Mouse (Mus musculus) midbrain, embryonic 12.5 days (tissue): Measurements from ENCODE around the gene Cdc6. TPM values are rescaled to one million over a fixed set of nuclear protein-coding genes. Genes with fewer than 3 reads are reported as not detected.

Experiments
- ATAC-seq: fragments of 200-750 bp; cut with Nextera tagmentation; 2 replicates; pipeline ENCODE4 v1.8.0; 2017; ENCODE audit warnings: low read depth, moderate TSS enrichment, moderate library complexity; ENCODE audit not compliant: low FRiP score
- H3K27ac ChIP-seq: fragments of 300-500 bp; sonication (generic); replicated peaks from 2 replicates; pipeline ENCODE4 v1.5.1; 2016; ENCODE audit warnings: mild to moderate bottlenecking
- H3K27me3 ChIP-seq: fragments of 300-500 bp; sonication (generic); 2 replicates; pipeline ENCODE4 v1.6.1; 2016; ENCODE audit warnings: mild to moderate bottlenecking
- H3K36me3 ChIP-seq: fragments of 300-500 bp; sonication (generic); 2 replicates; pipeline ENCODE4 v1.6.1; 2016
- H3K4me1 ChIP-seq: fragments of 300-500 bp; sonication (generic); 2 replicates; pipeline ENCODE4 v1.6.1; 2016
- H3K4me2 ChIP-seq: fragments of 300-500 bp; sonication (generic); replicated peaks from 2 replicates; pipeline ENCODE4 v1.6.1; 2016; ENCODE audit warnings: mild to moderate bottlenecking, moderate library complexity
- H3K4me3 ChIP-seq: fragments of 300-500 bp; sonication (generic); 2 replicates; pipeline ENCODE4 v1.5.1; 2016; ENCODE audit warnings: mild to moderate bottlenecking
- H3K9ac ChIP-seq: fragments of 300-500 bp; sonication (generic); replicated peaks from 2 replicates; pipeline ENCODE4 v1.6.1; 2016; ENCODE audit warnings: mild to moderate bottlenecking, moderate library complexity
- H3K9me3 ChIP-seq: fragments of 300-500 bp; sonication (generic); 2 replicates; pipeline ENCODE4 v1.6.1; 2016; ENCODE audit warnings: mild to moderate bottlenecking
- WGBS: fragments of 180-500 bp; shearing (Covaris S2); methylation state at CpG from one replicate; pipeline ENCODE4 v1.1.7; 2016; 5-methylcytosine and 5-hydroxymethylcytosine counted together
- polyA plus RNA-seq: library from polyadenylated mRNA; unstranded; fragments of >200 nt; fragmentation: Nextera tagmentation; extraction: Ambion mirVana; gene quantifications from 2 replicates; pipeline ENCODE4 v1.2.1, GENCODE M21; 2016

Gene Cdc6
- polyA plus RNA-seq, 1 experiment from 2014 or later = 28.3 TPM

DNA sequence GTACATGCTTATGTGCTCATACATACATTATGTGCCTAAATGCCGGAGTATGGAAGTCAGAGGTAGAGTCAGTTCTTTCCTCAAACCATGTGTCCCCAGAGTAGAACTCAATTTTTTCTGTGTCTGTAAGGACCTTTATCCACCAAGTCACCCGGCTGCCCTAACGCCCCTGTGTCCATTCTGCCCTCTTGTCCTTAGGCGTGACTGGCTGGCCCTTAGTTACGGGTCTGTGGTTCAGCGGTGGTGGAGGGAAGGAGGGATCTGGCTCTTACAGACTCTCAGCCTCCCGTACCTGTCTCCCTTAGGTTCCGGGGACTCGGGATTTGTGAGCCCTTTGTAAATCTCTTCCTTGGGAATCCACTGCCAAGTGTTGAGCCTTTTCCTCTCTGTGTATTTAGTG, 30.6 kb upstream of the Cdc6 start:
- no peak overlapping the region for H3K4me2 ChIP-seq
- WGBS = 70% methylated on average over 9 of the region's 9 CpGs
- no peak for ATAC-seq
- no peak overlapping the region for H3K9ac ChIP-seq
- H3K36me3 ChIP-seq = peaks cover 20% of the 10 kb centered on the region
- no peak overlapping the region for H3K27ac ChIP-seq
- H3K4me3 ChIP-seq = no peak overlapping the region
- 0 out of 2 replicates have a peak, but pooled peaks cover 2% of the 10 kb centered on the region for H3K4me1 ChIP-seq
- H3K27me3 ChIP-seq = no peaks in the 10 kb centered on the region
- H3K9me3 ChIP-seq = no peaks in the 10 kb centered on the region

- no peak overlapping the region for H3K4me3 ChIP-seq
- H3K27ac ChIP-seq = no peak overlapping the region
- peaks cover 6% of the 10 kb centered on the region; the same call in 1 of the 2 replicates for H3K4me1 ChIP-seq
- no peaks in the 10 kb centered on the region for H3K27me3 ChIP-seq
- peaks cover 81% of the 10 kb centered on the region for H3K36me3 ChIP-seq
- no peak for ATAC-seq
- WGBS = 98% methylated on average over 3 of the region's 3 CpGs
- no peak overlapping the region for H3K4me2 ChIP-seq
- no peaks in the 10 kb centered on the region for H3K9me3 ChIP-seq
- H3K9ac ChIP-seq = no peak overlapping the region
Measured at GRCm38 (mm10) chr11:98887703-98888102, 19.9 kb upstream of the Cdc6 start.

- peaks cover 95% of the 10 kb centered on the region for H3K36me3 ChIP-seq
- ATAC-seq = no peak
- WGBS = 98% methylated on average over 4 of the region's 4 CpGs
Measured at GRCm38 (mm10) chr11:98889077-98889476, 18.5 kb upstream of the Cdc6 start.

GRCm38 (mm10) chr11:98889977-98890376, 17.6 kb upstream of the Cdc6 start:
- Histone ChIP-seq H3K9ac (no peak overlapping the region), H3K36me3 (peaks cover 94% of the 10 kb centered on the region), H3K9me3 (0 out of 2 replicates have a peak, but pooled peaks cover 3% of the 10 kb centered on the region), H3K27ac (no peak overlapping the region), H3K4me3 (no peak overlapping the region), H3K27me3 (no peaks in the 10 kb centered on the region), H3K4me2 (no peak overlapping the region), H3K4me1 (peaks cover 6% of the 10 kb centered on the region; the same call in 1 of the 2 replicates)
- 96% methylated on average over 5 of the region's 5 CpGs for WGBS
- no peak for ATAC-seq

More at GRCm38 (mm10) chr11:98889077-98889476, 18.5 kb upstream of the Cdc6 start:
- Histone ChIP-seq H3K4me1 (peaks cover 6% of the 10 kb centered on the region; the same call in 1 of the 2 replicates), H3K4me2 (no peak overlapping the region), H3K27me3 (no peaks in the 10 kb centered on the region), H3K27ac (no peak overlapping the region), H3K9me3 (0 out of 2 replicates have a peak, but pooled peaks cover 3% of the 10 kb centered on the region), H3K9ac (no peak overlapping the region), H3K4me3 (no peak overlapping the region)

DNA sequence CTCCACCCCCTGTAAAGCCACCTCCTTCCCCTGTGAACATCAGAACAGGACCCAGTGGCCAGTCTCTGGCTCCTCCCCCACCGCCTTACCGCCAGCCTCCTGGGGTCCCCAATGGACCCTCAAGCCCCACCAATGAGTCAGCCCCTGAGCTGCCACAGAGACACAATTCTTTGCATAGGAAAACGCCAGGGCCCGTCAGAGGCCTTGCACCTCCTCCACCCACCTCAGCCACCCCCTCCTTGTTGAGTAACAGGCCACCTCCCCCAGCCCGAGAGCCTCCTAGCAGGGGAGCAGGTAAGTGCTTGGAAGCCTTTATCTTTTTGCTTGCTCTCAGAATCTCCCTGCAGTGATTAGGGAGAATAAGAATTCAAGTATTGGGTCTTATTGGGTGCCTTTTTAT, 15.2 kb upstream of the Cdc6 start:
- 48% methylated on average over 5 of the region's 5 CpGs for WGBS
- H3K4me3 ChIP-seq = no peak overlapping the region
- peaks cover 6% of the 10 kb centered on the region; the same call in 1 of the 2 replicates for H3K4me1 ChIP-seq
- H3K27me3 ChIP-seq = no peaks in the 10 kb centered on the region
- 0 out of 2 replicates have a peak, but pooled peaks cover 3% of the 10 kb centered on the region for H3K9me3 ChIP-seq
- peaks cover 93% of the 10 kb centered on the region for H3K36me3 ChIP-seq
- H3K27ac ChIP-seq = no peak overlapping the region
- no peak overlapping the region for H3K9ac ChIP-seq
- ATAC-seq = no peak
- no peak overlapping the region for H3K4me2 ChIP-seq

DNA sequence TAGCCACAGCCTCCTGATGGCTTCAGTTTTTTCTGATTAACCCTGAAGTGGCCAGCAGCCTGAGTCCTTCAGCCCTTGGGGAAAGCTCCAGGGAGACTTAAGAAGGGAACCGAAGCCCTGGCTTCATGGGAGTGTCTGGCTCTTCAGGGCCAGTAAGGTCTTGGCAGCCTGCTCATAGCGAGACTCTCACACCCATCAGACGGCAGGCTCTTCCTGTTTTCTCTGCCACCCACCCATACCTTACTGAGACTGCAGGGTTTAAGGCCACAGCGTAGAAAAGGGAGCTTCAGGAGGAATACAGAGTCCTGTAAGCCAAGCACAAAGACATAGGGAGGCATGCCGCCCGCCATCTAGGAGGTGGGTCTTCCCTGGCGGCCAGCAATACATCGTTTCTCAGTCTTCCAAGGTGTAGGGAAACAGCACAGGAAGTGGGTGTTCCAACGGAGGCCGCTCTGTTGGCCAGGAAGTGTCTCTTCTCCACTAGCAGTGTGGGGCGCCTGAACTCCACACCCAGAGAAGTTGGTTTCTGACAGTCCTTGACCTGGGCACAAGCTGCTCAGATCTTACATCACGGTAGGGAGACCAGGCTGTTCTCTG, 7.0 kb upstream of the Cdc6 start:
- no peaks in the 10 kb centered on the region for H3K9me3 ChIP-seq
- peaks cover 16% of the 10 kb centered on the region for H3K4me1 ChIP-seq
- H3K4me2 ChIP-seq = no peak overlapping the region
- no peak overlapping the region for H3K4me3 ChIP-seq
- H3K27me3 ChIP-seq = no peaks in the 10 kb centered on the region
- no peak overlapping the region for H3K9ac ChIP-seq
- no peak for ATAC-seq
- H3K36me3 ChIP-seq = peaks cover 70% of the 10 kb centered on the region
- 92% methylated on average over 12 of the region's 12 CpGs for WGBS
- no peak overlapping the region for H3K27ac ChIP-seq

DNA sequence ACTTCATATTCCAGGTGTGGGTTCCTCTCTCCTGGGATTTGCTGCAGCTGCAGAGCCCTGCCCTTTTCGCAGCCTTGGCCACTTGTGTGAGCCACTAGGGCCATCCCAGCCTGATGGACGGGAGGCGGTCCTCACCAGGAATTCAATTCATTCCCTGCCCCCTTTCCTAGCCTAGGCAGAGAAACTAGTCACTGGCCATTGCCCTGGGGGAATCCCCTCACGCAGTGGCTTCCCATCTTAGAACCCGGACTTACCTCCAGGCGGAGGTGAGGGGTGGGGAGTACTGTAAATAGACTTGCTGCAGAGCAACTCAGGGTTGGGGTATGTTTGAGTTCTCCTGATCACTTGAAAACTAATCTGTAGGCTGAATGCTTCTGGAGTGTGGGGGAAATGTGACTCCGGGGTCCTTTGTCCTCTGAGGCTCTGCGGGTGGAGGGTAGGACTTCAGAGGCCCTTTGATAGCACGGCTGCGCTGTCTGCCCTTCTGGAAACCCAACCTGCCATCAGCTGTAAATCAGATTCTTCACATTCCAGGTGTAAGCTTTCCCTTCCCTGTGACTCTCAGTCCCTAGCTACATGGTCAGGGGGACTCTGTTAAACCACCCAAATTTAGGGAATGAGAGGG, 4.9 kb upstream of the Cdc6 start:
- 3% methylated on average over 10 of the region's 10 CpGs for WGBS
- Histone ChIP-seq H3K4me1 (peaks cover 16% of the 10 kb centered on the region), H3K27ac (peak overlapping the region; percentile 58), H3K4me3 (no peak overlapping the region), H3K9me3 (no peaks in the 10 kb centered on the region), H3K27me3 (no peaks in the 10 kb centered on the region), H3K36me3 (peaks cover 49% of the 10 kb centered on the region), H3K4me2 (0 out of 2 replicates have a peak overlapping the region, but pooled peaks have one; percentile 16), H3K9ac (0 out of 2 replicates have a peak overlapping the region, but pooled peaks have one; percentile 0)
- no peak for ATAC-seq

- peaks cover 35% of the 10 kb centered on the region for H3K36me3 ChIP-seq
- no peak overlapping the region for H3K4me3 ChIP-seq
- WGBS = 93% methylated on average over 2 of the region's 2 CpGs
- no peaks in the 10 kb centered on the region for H3K27me3 ChIP-seq
- no peaks in the 10 kb centered on the region for H3K9me3 ChIP-seq
- H3K27ac ChIP-seq = no peak overlapping the region
- no peak for ATAC-seq
- peaks cover 35% of the 10 kb centered on the region for H3K4me1 ChIP-seq
- H3K4me2 ChIP-seq = no peak overlapping the region
- H3K9ac ChIP-seq = no peak overlapping the region
Measured at GRCm38 (mm10) chr11:98904577-98904976, 3.0 kb upstream of the Cdc6 start.

DNA sequence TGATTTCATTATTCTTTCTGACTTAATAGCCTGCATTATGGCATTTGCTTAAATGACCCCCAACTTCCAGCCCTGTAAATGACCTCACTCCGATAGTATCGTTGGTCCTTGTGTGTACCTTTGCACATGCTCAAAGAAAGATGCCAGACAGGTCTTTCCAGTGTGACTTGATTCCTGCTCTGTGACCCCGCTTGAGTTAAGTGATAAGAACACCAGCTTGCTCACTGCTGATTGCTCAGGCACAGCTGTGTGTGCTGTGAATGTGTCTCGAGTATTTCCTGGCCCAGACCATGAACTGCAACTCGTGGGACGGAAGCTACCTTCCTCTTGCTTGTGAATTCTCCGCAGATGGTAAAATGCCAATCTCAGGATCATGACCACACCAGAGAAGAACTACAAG, 2.6 kb upstream of the Cdc6 start:
- Histone ChIP-seq H3K4me2 (no peak overlapping the region), H3K4me3 (no peak overlapping the region), H3K36me3 (peaks cover 32% of the 10 kb centered on the region), H3K4me1 (peaks cover 39% of the 10 kb centered on the region), H3K9me3 (no peaks in the 10 kb centered on the region), H3K27ac (no peak overlapping the region), H3K27me3 (no peaks in the 10 kb centered on the region), H3K9ac (no peak overlapping the region)
- no peak for ATAC-seq
- WGBS = 87% methylated on average over 7 of the region's 7 CpGs

DNA sequence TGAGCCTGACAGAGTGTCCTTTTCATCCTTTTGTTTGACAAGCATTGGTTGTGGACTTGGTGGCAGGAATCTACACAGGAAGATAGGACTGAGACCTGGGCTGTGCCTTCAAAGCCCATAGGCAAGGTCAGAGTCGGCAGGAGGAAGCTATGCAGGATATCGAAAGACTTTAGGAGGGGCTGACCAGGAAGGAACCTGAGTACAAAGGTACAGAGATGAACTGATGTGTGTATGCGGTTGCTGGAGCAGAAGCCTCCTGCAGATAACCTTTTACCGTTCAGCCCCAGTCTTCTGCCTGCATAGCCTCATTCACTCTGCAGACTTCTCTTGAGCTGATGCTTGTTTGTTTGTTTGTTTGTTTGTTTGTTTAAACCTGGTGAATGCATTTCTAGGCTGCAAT, 2.0 kb upstream of the Cdc6 start:
- Histone ChIP-seq H3K27me3 (no peaks in the 10 kb centered on the region), H3K4me1 (peaks cover 40% of the 10 kb centered on the region), H3K36me3 (peaks cover 32% of the 10 kb centered on the region), H3K4me2 (no peak overlapping the region), H3K9me3 (no peaks in the 10 kb centered on the region), H3K27ac (no peak overlapping the region), H3K4me3 (no peak overlapping the region), H3K9ac (no peak overlapping the region)
- WGBS = 82% methylated on average over 4 of the region's 4 CpGs
- ATAC-seq = no peak

- 61% methylated on average over 5 of the region's 5 CpGs for WGBS
- Histone ChIP-seq H3K36me3 (peaks cover 30% of the 10 kb centered on the region; the same call in 1 of the 2 replicates), H3K27me3 (no peaks in the 10 kb centered on the region), H3K9me3 (no peaks in the 10 kb centered on the region), H3K4me2 (peak overlapping the region; percentile 97), H3K4me1 (peaks cover 40% of the 10 kb centered on the region), H3K27ac (no peak overlapping the region), H3K4me3 (0 out of 2 replicates have a peak overlapping the region, but pooled peaks have one; percentile 21), H3K9ac (no peak overlapping the region)
- ATAC-seq = no peak; the same call in none of the 2 replicates
Measured at GRCm38 (mm10) chr11:98907063-98907436, 551 bp upstream of the Cdc6 start.

DNA sequence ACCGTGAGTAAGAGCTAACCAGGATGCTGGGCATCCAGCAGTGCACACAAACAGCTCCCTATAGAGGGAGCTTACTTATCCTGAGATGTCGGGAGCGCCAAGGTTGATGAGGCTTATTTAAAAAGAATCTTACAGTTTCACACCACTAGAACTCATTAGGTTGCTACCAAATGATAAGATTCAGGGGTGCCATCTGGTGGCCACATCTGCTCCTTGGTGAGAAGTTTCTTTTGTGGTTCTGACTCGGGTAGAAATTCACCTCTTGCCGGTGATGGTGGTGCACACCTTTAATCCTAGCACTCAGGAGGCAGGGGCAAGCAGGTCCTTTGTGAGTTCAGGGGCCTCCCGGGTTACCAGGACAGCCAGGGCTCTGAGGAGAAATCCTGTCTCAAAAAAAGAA, 2.1 kb downstream of the Cdc6 start:
- H3K4me2 ChIP-seq = peak overlapping the region; percentile 97

More for the DNA sequence above, 2.1 kb downstream of the Cdc6 start:
- no peaks in the 10 kb centered on the region for H3K9me3 ChIP-seq
- H3K4me3 ChIP-seq = no peak overlapping the region
- peaks cover 24% of the 10 kb centered on the region for H3K4me1 ChIP-seq
- no peaks in the 10 kb centered on the region for H3K27me3 ChIP-seq
- no peak overlapping the region for H3K27ac ChIP-seq
- H3K36me3 ChIP-seq = peaks cover 39% of the 10 kb centered on the region
- ATAC-seq = no peak
- whole genome bisulfite sequencing = 48% methylated on average over 6 of the region's 6 CpGs
- no peak overlapping the region for H3K9ac ChIP-seq
